Mouse (Mus musculus) urinary bladder, postnatal 14 days (tissue): ENCODE results near the gene Aig1.

Experiments
- DNase-seq: peaks from one replicate; pipeline ENCODE4 v3.0.0; 2021; ENCODE audit warnings: low spot score

Gene Aig1

GRCm38 (mm10) chr10:13849205-13849604 lies 19.6 kb downstream of the Aig1 start:
- DNase-seq: no peak

DNA sequence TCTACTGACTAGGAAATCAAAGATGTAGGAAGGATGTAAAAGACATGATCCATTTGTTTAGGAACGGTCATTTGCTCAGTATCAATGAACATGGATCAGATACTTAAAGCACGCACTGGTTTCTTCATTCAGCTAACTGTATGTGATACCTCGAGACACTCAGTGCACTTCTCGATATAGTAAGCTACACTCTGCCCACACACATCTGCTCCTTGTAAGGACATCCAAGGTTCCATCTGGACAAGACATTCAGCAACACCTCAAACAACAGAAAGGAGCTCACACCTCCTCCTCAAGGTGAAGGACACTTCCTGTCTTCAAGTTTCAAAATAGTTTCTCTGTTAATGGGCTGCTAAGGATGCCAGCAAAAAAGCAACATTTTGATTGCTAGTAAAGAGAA lies 23.9 kb downstream of the Aig1 start:
- DNase-seq: no peak

- DNase-seq: no peak
Observed at GRCm38 (mm10) chr10:13843746-13844145, 25.0 kb downstream of the Aig1 start.

DNA sequence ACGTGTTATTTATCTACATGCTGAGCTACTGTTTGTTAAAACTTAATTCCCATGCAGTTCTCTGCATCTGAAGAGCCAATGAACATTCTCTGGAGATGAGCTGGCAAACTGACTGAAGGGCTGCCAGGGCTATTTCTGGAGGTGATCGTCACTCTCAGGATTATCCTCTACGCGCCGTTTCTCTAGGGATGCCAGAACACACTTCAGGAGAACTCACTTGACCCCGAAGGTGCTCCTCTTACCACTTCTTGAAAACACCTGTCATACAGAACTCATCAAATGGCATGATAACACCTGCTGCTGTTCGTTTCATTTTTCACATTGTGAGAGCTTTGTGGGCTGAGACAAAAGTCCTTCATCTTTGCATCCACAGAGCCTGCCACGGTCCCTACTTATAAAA lies 25.9 kb downstream of the Aig1 start:
- peak; percentile 20 for DNase-seq

DNA sequence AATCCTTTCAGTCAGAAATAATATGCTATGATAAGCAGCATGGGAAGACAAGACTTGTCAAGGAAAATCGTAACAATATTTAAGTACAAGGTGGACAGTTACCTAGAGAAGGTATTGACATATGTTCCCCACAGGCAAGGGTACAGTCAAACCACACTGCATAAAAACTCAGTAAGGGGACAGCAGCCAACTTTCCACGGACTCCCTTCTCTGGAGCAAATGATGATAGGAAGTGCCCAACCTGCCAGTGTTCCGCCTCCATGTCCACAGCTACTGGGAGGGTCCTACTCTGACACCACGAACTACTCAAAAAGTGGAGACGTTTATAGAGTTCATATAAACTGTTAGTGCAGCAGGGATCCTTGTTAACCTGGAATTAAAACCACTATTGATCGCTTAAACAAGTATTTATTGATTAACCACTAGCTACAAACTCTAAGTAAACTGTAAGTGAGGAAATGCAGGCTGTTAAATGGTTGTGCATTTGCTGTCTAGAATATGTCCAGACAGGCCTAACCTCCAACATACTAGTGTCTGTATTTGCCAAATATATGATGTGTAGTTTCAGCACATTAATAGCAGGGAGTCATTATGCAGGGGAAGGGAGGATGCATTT lies 30.2 kb downstream of the Aig1 start:
- no peak for DNase-seq

- no peak for DNase-seq
Observed at GRCm38 (mm10) chr10:13837709-13838456, 30.9 kb downstream of the Aig1 start.

DNA sequence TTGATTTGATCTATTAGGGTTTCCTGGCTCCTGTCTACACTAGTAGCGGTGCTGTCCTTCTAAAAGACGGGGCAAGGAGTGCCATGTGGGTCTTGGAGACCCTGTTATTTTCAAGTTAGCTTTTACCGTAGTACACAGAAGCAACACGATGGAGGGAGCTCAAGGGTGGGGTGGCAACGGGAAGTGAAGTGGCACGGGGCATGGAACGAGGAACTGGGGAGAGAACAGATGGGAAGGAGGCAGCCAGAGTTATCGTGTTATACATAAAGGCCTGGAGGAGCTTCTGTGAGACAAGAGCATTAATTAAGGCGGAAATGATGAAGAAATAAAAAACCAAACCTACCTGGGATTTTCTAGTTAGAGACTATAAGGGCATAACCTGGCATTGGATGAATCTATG lies 31.8 kb downstream of the Aig1 start:
- no peak for DNase-seq

DNA sequence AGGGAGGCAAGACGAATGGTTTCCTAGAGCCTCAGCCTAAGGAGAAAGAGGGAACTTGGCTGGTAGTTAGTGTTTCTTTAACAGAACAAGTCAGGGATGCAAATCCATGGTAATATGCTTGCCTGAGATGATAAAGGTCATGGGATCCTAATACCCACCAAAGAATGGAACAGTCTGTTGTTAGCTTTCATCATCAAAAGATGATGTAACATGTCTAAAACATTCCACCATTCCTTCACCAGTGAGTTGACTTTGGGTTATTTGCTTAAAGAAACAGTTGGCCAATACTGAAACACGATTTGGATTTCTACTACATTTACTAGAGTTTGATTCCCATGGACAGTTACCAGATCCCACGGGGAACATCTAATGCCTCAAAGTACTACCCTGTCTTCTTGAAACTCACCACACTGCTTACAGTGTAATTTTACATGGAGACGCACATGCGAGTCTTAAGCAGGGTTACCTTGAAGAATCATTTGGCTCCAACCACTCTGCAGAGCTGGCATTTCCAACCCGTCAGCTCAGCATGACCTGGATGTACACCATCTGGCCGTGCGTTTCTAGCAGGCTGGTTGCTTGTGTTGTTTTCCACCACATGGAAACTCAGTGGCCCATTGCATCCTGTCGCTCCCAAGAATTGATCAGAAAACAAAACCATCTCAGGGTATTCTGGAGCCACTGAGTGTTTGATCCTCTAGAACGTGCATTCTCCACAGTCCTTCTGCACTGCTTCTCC lies 32.9 kb downstream of the Aig1 start:
- DNase-seq: no peak

DNA sequence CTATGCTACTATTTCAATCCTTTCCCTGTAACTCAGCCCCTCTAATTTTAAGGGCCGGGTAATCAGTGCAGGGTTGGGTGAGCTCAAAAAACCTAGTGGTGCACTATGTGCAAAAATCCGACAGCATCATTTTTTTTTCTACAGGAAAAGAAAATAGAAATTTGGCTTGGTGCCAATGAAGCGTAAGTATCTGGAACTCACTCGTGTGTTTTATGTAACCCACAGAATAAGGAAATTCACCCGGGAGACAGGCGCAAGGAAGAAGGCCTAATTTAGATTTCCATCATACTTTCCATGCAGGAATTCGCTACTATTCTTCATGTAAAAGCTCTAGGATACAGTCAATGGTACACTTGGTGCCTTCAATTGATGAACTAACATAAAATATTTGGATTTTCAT lies 34.7 kb downstream of the Aig1 start:
- DNase-seq: no peak

GRCm38 (mm10) chr10:13833066-13833566 lies 35.7 kb downstream of the Aig1 start:
- DNase-seq: no peak

- peak; percentile 8 for DNase-seq
Observed at GRCm38 (mm10) chr10:13832546-13833033, 36.2 kb downstream of the Aig1 start.

DNA sequence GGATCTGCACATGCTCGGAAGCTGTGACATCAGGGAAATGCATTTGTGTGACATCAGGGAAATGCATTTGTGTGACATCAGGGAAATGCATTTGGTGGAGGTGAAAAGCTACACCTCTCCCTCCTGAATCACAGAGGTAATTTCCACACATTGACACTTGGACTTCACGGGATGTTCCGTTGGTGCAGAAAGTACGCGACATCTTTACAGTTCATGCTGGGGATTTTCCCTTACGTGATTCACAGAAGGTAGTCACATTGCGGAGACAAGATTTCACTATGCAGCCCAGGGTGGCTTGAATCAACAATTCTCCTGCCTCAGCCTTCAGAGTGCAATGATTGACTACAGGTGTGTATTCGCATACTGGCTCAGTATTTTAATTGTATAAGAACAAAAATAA lies 41.6 kb downstream of the Aig1 start:
- no peak for DNase-seq

DNA sequence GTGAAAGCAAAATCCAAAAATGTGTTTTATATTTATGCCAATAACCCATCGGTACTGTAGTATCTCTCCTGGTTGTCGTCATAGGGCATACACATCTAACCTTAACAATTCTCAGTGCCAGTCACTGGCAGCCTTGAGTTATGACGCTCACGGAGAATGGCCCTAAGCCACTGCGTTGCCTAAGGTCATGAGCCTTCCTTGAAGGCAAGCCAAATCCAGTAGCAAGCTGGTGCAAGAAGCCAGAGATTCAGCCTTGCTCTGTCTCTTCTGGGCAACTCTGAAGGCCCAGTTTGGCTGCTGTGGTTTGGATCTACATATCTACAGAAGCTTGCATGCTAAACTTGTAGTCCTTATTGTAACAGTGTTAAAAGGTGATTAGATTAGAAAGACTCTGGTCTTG lies 55.2 kb downstream of the Aig1 start:
- no peak for DNase-seq

DNA sequence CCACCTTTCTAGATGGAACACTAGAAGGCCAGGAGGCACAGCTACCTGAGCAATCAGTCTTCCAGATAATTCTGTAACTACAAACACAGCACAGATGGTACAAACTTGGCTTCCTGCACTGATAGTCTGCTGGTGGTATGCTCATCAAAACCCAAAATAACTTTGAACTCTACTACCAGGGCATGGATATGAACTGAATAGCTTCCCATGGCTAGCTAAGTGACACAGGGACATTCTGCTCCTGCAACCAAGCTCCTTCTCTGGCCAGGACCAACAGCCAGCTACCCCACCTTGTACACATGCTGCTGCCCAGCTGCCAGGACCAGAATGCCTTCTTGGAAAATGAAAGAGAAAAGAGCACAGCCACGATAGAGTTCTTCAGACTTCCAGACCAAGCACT lies 60.5 kb downstream of the Aig1 start:
- DNase-seq: no peak

GRCm38 (mm10) chr10:13806806-13807205 lies 62.0 kb downstream of the Aig1 start:
- DNase-seq: no peak

DNA sequence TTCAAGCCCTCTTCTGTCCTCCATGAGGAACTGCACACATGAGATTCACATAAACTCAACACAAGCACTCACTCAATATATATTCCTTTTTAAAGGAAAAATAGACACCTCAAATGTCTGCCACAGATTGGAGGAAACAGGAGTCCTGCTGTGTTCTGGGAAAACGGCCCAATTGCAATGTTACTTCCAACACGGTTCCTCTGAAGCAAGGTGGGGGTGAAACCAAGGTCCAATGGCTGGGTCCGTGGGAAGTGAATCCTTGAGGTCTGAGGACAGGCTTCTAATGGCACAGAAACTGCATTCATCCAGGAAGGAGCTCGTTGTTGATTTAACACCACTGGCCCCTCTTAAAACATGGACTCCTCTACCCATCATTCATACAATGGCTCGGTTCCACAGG lies 67.5 kb downstream of the Aig1 start:
- no peak for DNase-seq

- DNase-seq: no peak
Observed at GRCm38 (mm10) chr10:13793458-13793857, 75.3 kb downstream of the Aig1 start.

- no peak for DNase-seq
Observed at GRCm38 (mm10) chr10:13792788-13793187, 76.0 kb downstream of the Aig1 start.

- no peak for DNase-seq
Observed at GRCm38 (mm10) chr10:13789604-13790003, 79.2 kb downstream of the Aig1 start.

DNA sequence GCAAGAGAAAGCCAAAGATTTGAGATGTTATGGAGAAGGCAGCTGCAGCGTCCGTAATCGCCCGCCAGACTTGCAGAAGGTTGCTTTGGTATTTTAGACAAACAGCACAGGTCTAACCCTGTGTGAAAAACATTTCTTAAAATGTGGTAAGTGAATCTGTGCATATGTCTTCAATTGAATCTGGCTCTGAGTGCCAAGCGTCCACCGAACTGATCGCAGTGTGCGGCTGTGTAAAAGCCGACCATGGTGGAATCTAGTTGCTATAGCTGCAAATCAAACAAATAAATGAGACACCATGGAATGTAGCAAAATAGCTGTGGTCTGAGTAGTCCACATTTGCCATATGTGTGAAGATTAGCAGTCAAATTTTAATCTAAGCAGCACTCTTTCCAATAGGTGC lies 80.7 kb downstream of the Aig1 start:
- DNase-seq: no peak

DNA sequence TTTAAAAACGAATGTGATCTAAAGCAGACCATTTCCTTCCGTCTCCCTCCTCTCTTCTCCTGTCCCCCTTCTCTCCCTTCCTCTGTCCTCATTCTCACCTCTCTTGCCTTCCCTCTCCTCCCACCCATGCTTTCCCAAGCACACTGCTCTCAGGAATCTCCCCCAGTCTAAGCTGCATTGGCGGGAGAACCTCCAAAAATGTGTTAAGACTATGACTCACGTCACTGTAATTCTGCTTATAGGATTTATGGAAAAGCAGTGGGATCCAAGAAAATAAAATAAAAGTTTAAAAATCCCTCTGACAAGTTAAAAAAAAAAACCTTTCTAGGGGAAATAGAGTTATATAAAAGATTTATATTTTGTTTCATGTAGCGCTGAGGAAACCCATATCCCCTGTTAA lies 86.0 kb downstream of the Aig1 start:
- no peak for DNase-seq

GRCm38 (mm10) chr10:13782235-13782757 lies 86.5 kb downstream of the Aig1 start:
- DNase-seq: no peak

- no peak for DNase-seq
Observed at GRCm38 (mm10) chr10:13776014-13776413, 92.8 kb downstream of the Aig1 start.
